Mouse (Mus musculus) adrenal gland, postnatal 36 days (tissue): ENCODE results near the gene Krtap29-1. TPM values are rescaled to one million over a fixed set of nuclear protein-coding genes. Genes with fewer than 3 reads are reported as not detected.

ENCODE experiments used
- DNase-seq, 2 experiments: peaks; one replicate each; pipeline ENCODE4 v3.0.0; 2021; ENCODE audit warnings: mixed read lengths in 1 of 2
- total RNA-seq, 2 experiments: library from RNA; stranded (reverse); gene quantifications; 2 replicates each; pipeline ENCODE4 v1.2.3; 2021

The Krtap29-1 gene
- total RNA-seq, 2 experiments from 2014 or later: not detected

DNA sequence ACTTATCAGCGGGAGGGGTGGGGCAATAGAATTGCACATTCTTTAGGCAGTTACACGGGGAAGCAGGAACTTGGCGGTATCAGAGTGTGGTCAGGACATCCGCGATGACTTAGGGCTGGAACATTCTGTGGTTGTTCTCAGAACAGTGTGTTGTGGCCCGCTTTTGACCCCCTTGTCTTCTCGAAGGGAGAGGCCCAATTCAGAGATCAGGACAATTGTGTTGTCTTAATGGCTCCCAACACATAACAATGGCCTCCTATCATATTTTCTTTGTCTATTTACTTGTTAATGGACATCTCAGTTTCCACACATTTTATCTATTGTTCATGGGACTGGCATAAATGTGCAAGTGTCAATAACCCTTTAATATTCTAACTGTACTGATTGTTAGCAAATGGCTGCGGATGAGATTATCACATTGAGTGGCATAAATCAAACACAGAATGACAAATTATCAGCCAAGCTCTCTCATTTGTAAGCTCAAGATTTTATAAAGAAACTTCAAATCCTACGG lies 41.0 kb downstream of the Krtap29-1 start:
- DNase-seq: no peak

- no peak for DNase-seq
Measured at GRCm38 (mm10) chr11:99935991-99936390, 42.9 kb downstream of the Krtap29-1 start, which contains the start of gene Krtap31-2. Gene Krtap31-2, plus strand, starts transcription at chr11:99936291.

Other genes starting within 250 kb of the Krtap29-1 start
- not detected for gene Gm14180, start 244.8 kb downstream of the Krtap29-1 start, total RNA-seq
- gene Gm11595, start 206.1 kb downstream of the Krtap29-1 start, total RNA-seq: not detected
- not detected for gene Krtap4-8, start 198.3 kb downstream of the Krtap29-1 start, total RNA-seq
- gene Krtap4-9, start 193.9 kb downstream of the Krtap29-1 start, total RNA-seq: not detected
- gene Gm11596, start 185.6 kb downstream of the Krtap29-1 start, total RNA-seq: not detected
- not detected for gene Gm11569, start 180.1 kb downstream of the Krtap29-1 start, total RNA-seq
- gene Gm11554, start 174.6 kb downstream of the Krtap29-1 start, total RNA-seq: not detected
- gene Krtap4-13, start 169.2 kb downstream of the Krtap29-1 start, total RNA-seq: not detected
- not detected for gene Gm11564, start 163.4 kb downstream of the Krtap29-1 start, total RNA-seq
- gene 2300003K06Rik, start 141.0 kb downstream of the Krtap29-1 start, total RNA-seq: not detected
- not detected for gene Krtap4-16, start 127.4 kb downstream of the Krtap29-1 start, total RNA-seq
- gene Gm11568, start 121.1 kb downstream of the Krtap29-1 start, total RNA-seq: not detected
- not detected for gene Gm11559, start 114.6 kb downstream of the Krtap29-1 start, total RNA-seq
- gene Krtap9-1, start 105.7 kb downstream of the Krtap29-1 start, total RNA-seq: not detected
- gene Gm11567, start 99.9 kb downstream of the Krtap29-1 start, total RNA-seq: not detected
- not detected for gene Krtap31-1, start 71.1 kb downstream of the Krtap29-1 start, total RNA-seq
- gene Gm11565, start 64.3 kb downstream of the Krtap29-1 start, total RNA-seq: not detected
- gene Krtap31-2, start 42.8 kb downstream of the Krtap29-1 start, total RNA-seq: not detected
- not detected for gene Krtap9-5, start 30.6 kb downstream of the Krtap29-1 start, total RNA-seq
- gene Krtap16-1, start 7.5 kb upstream of the Krtap29-1 start, total RNA-seq: not detected
- not detected for gene Krtap17-1, start 14.9 kb upstream of the Krtap29-1 start, total RNA-seq
- gene Krt33a, start 37.2 kb upstream of the Krtap29-1 start, total RNA-seq: not detected
- not detected for gene Krt33b, start 50.8 kb upstream of the Krtap29-1 start, total RNA-seq
- not detected for gene Krt34, start 62.5 kb upstream of the Krtap29-1 start, total RNA-seq
- gene Krt31, start 71.5 kb upstream of the Krtap29-1 start, total RNA-seq: not detected
- gene Krt32, start 109.2 kb upstream of the Krtap29-1 start, total RNA-seq: not detected
- gene Krt35, start 117.2 kb upstream of the Krtap29-1 start, total RNA-seq: not detected
- under 1 TPM; 0.16 to 0.36 TPM for gene Krt36, start 126.6 kb upstream of the Krtap29-1 start, total RNA-seq
- gene Krt13, start 142.5 kb upstream of the Krtap29-1 start, total RNA-seq: not detected
- gene Krt15, start 156.9 kb upstream of the Krtap29-1 start, total RNA-seq: not detected
- 1 to 10 TPM; 3.9 to 6.8 TPM for gene Krt19, start 169.6 kb upstream of the Krtap29-1 start, total RNA-seq
- not detected for gene Krt9, start 214.2 kb upstream of the Krtap29-1 start, total RNA-seq
- under 1 TPM; 0.23 to 0.36 TPM for gene Krt14, start 228.5 kb upstream of the Krtap29-1 start, total RNA-seq